Mouse (Mus musculus) gastrocnemius, postnatal 25 days (tissue): ENCODE measurements around the gene Reps2. TPM values are rescaled to one million over a fixed set of nuclear protein-coding genes. Genes with fewer than 3 reads are reported as not detected.

Experiments used
- DNase-seq: peaks from one replicate; pipeline ENCODE4 v3.0.0; 2022
- long read RNA-seq, 2 experiments: library from polyadenylated mRNA; stranded (forward); transcript quantifications; one replicate each; pipeline ENCODE4 v2.0.0; 2021
- total RNA-seq, 2 experiments: library from RNA; stranded (reverse); gene quantifications; 1 replicate in 1 of 2; 2 replicates in 1 of 2; pipeline ENCODE4 v1.2.3; 2021

The Reps2 gene
- 1 to 10 TPM; 1.4 to 2.4 TPM for total RNA-seq
- long read RNA-seq, experiment 1, partial matches to known transcripts, result 2 of 4 reads
- long read RNA-seq, experiment 1, other reads (novel, unspliced or antisense), result 2 of 4 reads
- long read RNA-seq, experiment 2, partial matches to known transcripts, result 0 of 3 reads
- long read RNA-seq, experiment 2, other reads (novel, unspliced or antisense), result 3 of 3 reads

DNA sequence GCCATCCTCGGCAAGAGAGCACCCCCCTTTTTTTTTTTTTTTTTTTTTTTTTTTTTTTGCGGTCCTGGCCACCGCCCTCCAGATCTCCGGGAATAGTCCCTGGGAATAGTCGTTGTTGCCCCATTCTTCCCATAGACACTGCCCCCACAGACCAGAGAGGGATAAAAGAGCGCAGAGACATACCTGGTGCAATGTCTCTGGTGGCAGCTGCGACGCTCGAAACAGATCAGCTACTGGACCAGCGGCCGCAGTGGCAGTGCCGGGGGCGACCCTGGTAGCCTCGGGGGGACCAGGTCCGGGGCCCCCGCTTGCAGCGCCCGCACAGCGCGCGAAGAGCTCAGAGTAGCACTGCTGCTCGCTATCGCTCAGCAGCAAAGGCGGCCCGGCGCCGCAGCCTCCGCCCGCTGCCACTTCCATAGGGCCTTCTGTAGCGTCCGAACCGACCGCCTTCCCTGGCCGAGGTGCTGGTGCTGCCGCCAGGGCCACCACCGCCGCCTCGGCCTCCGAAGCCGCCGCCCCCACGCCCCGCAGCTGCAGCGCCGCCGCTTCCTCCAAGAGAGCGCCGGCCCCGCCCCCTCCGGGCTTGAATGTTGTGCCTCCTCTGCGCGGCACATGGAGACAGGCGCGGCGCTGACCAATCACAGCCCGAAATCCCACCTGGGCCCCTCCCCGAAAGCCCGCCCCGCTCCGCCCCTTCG, at the start of gene Reps2:
Gene Reps2 (minus strand): TSS at position 559 of the 698 bp plus-strand sequence.
- peak; percentile 73 for DNase-seq

DNA sequence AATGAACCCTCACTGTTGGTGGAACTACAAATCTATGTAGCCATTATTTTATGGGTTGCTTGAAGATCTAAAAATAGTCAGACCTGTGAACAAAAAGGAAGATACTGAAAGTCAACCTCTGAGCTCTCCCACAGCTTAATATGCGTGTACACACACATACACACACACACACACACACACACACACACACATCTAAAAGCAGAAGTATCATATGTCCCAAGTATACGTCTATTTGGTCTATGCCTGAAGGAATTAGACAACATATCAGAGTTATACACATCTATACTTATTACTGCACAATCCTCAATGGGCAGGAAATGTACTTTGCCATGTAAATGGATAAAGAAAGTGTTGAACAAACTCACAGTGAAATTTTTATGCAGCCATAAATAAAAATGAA, 47.8 kb upstream of the Reps2 start:
- DNase-seq, result no peak

DNA sequence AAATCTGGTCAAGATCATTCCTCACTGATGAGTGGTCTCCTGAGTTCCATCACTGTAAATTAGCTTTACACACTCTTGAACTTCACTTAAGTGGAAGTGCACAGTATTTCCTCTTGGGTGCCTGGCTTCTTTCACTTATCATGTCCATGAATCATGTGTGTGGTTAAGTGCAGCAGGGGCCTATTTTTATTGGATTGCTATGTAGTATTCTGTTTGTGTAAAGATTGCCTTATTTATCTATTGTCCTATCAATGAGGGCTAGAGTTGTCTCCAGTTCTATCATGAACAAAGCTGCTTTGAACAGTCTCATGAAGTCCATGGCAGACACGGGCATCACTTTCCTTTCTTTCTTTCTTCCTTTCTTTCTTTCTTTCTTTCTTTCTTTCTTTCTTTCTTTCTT, 41.9 kb upstream of the Reps2 start:
- no peak for DNase-seq

DNA sequence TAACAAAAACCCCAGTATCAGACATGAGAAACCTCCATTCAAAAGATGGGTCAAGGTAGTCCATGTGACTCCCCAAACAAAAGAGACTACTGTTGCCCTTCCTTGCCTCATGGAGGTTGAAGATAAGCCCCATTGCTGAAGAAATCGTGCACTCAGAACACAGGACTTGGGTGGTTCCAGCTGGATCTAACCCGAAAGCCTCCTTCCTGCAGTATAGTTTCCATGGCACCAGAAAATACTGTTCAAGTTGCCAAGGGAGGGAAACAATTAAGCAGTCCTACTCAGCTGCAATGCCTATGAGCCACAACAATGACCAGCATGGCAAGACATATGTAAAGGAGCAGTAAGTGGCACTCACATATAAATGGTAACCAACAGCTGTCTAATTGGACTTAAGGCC, 36.1 kb upstream of the Reps2 start:
- no peak for DNase-seq

DNA sequence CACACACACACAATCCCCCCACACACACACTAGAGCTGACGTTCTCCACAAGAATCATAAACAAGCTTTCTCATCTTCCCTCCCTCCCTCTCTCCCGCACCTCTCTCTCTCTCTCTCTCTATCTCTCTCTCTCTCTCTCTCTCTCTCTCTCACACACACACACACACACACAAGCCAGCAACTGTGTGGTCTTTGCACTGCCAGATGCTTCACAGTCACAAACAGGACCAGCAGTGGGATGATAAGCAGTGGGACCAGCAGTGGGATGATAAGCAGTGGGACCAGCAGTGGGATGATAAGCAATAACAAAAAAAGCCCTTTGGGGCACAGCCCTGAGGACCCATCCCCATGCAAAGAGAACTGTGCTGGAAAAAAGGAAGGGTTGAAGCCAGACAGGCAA, 35.4 kb upstream of the Reps2 start:
- no peak for DNase-seq

DNA sequence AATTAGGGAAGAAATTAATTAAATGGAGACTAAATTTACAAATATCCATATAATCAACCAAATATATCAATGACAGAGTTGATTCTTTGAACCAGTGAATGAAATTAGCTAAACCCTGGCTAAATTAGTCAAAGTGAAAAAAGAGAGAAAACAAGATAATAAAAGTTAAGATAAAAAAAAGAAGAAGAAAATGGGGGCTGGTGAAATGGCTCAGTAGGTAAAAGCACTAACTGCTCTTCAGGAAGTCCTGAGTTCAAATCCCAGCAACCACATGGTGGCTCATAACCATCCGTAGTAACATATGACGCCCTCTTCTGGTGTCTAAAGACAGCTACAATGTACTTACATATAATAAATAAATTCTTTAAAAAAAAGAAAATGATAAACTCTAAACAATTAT, 22.7 kb upstream of the Reps2 start:
- no peak for DNase-seq

DNA sequence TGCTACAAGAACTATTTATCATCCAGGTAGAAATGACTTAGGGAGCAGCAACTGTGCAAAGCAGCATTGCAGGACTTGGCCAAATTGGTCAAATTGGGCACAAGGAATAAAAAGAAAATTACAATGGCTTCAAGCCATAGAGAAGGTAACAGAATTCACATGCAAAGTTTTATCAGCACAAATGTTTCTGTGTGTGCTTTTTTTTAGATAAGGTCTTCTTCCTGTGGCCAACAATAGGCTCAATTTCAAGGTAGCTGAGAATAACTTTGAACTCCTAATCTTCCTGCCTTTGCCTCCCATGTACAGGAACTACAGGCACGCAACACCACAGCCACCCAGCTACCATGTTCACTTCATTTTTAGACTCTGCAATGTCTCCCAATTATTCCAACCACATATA, 16.7 kb upstream of the Reps2 start:
- DNase-seq, result no peak

DNA sequence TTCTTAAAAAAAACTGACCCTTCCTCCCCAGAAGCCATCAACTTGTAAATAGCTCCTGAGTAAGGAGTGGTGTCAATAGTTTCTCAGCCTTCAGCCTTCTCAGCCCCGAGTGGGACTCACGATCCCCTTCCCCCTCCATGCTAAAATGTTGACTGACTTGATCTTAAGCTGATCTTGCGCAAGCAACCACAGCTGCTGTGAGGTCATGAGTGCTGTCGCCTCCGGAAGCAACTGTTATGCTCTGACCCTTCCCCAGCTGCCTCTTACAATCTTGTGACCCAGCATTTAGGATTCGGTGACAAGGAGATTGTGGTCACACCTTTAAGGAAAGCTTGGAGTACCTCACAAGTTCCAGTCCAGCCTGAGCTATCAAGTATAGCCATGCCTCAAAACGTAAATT, 10.1 kb upstream of the Reps2 start:
- DNase-seq, result no peak

DNA sequence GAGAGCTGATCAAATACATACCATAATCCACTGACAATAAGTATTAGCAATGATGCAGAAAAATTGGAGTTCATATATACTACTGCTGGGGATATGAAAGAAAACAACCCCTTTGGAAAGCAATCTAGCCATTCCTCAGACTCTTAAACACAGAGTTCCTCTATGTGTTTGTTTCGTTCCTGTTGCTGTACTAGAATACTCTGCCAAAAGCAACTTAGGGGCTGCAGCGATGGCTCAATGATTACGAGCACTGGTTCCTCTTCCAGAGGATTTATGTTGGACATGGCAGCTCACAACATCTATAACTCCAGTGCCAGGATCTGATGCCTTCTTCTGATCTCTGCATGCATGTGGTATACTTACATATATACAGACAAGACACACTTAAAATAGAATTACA, 9.0 kb upstream of the Reps2 start:
- DNase-seq, result no peak

DNA sequence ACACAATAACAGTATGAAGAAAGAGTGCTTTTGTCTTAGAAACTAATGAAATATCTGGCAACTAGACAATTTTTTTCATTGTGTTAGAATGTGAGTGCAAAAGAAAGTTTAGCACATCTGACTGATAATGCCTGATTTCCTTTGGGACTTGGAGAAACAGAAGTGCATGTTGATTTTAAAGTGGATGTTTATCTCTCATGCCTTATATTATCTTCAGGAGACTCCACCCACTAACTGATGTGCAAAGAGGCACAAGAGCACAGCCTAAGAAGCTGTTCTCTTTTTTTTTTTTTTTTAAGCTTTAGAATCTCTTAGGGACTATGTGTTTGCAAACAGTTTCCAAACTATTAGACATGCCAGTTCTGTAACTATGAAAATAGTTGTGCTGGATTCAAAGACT, 7.7 kb upstream of the Reps2 start:
- no peak for DNase-seq

DNA sequence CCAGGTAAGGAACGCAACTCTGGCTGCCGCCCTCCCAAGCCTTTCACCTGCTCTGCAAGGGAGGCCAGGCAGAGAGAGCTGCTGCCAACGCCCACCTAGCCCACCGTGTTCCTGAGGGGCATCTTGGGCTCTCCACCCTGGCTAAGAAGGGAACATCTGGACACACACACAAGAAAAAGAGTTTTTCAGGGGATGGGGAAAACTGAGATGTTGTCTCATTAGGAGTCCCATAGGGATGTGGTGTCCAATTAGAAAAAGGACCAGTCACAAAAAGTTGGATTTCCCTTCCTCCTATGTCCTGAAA, 292 bp upstream of the Reps2 start:
- DNase-seq, result no peak

DNA sequence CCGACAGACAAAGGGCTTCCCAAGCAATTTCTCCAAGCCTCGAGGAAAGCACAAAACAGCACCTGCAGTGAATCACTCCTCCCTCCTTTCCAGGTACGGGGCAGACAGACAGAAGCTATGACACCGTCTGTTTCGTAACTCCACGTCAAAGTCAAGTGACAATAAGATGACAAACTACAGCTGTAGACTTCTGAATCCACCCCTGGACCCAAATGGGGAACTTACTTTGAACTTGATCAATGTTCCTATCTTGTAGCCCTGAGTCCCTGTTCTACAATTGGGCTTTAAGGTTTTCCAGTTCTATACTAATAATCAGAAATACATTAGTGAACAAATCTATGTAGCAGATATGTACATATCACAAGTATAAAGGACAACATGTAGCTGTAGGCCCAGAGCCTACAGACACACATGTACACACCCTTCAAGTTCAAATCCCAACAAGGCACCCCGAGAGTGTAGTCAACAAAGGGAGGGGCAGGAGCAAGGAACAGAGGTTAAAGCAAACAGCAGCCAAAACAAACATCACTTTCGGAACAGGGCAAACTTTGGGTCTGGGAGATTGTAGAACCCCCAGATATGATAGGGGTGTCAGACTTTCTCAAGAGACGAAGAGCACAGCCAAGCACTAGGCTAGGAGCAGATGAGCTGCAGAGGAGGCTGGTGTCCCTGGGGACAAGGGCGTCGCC, 903 bp downstream of the Reps2 start:
- DNase-seq, result no peak

DNA sequence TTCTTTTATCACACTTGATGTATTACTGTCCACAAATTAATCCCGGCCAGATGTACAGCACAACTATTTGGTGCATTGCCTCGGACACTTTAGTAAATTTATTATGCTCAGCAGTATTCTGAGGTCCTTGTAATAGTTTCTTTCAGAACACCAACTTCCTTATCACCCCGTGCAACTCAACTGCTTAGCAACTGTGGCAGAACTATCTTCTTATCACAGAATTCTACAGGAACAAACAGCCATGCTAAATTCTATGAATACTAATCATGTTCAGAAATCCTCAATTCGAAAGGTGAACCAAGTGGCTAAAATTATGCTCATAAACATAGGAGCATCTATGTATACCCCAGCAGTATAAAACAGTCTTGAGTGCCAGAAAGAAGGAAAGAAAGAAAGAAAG, 1.7 kb downstream of the Reps2 start:
- DNase-seq, result no peak

DNA sequence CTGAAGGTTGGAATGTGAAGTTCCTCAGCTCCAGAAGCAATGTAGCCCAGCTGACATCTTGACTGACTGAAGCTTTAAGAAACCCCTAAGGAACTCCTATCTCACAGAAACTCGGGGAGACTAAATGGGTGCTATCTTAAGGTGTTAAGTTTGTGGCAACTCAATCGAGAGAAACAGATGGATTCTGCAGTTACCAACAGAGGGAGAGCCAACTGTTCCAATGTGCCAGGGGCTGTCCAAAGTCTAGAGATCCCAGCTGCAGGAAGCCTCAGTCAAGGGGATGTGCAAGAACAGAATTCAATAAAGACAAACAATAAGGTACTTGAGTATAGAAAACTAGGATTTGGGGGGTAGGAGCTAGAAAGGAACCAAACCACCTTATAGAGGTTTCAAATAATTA, 8.3 kb downstream of the Reps2 start:
- DNase-seq, result no peak

DNA sequence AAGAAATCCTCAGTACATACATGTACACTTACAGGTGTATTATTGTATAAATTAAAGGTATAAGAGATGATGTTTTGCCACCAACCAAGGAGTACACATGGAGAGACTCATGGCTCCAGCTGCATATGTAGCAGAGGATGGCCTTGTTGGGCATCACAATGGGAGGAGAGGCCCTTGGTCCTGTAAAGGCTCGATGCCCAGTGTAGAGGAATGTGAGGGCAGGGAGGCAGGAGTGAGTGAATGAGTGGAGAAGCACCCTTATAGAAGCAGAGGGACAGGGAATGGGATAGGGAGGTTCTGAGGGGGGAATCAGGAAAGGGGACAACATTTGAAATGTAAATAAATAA, 21.4 kb downstream of the Reps2 start:
- no peak for DNase-seq

DNA sequence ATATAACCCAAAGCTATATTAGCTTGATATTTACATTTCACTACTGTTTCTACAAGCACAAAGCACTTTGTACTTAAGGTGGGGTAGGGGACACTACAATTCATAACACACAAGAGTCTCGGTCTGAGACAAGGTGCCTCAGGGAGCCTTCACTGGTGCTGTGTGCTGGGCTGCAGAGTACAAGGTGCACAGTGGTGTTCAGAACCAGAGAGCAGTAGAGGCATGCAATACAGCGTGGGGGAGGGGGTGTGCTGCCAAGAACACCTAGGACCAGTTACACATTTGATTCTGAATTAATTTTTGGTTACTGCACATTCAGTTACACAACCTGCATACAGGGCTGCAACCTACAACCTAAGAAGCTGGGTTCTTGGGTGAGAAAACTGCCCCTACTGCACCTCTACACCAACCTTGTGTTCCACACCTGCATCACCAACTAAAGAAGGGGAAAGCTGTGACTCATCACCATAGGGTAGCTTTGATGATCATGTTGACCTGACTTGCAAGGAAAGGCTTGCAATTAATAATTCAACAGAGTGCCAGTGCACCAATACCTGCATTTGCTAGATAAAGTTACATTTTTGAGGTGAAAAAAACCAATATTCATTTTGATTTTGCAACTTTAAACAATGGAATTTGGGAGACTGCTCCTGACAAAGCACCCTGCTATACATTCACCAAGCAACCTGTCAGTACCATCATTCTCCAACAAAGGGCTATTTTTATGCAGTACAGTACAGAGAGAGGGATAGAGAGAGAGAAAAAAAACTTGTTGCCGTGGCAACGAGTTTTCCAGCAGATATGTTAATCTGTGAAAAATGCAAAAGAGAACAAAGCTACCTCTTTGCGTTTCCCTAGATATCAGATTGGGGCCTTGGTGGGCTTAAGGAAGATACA, 22.0 kb downstream of the Reps2 start:
- no peak for DNase-seq

DNA sequence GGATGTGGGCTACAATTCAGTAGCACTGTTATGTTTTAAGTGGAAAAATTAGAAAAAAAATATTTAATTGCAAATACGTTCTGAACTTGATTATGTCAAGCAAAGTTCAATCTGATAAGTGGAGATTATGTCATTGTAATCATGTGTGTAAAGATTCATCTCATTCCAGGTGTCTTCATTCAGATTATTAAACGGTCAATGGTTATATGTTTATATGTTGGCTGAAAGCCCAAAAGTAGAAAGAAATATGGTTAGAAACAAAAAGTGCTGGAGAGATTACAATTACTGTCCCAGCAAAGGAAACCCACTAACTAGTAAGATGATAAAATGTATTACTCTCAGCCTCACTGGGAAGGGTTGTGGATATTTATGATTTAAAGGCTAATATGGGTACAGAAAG, 23.7 kb downstream of the Reps2 start:
- DNase-seq, result no peak

DNA sequence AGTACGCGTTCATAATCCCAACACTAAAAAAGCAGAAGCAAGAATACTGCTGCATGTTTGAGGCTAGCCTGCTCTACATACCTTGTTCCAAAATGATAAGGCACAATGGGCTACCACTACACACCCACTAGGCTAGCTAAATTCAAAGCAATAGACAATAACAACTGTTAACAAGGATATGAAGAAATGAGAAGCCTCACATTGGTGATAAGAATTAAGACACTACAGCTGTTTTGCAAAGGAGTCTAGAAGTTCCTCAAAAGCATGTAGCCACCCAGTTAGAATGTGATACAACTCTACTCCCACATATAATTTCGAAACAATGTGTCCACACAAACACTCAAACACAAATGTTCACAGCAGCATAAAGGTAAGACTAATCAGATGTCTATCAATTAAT, 24.9 kb downstream of the Reps2 start:
- DNase-seq, result no peak

DNA sequence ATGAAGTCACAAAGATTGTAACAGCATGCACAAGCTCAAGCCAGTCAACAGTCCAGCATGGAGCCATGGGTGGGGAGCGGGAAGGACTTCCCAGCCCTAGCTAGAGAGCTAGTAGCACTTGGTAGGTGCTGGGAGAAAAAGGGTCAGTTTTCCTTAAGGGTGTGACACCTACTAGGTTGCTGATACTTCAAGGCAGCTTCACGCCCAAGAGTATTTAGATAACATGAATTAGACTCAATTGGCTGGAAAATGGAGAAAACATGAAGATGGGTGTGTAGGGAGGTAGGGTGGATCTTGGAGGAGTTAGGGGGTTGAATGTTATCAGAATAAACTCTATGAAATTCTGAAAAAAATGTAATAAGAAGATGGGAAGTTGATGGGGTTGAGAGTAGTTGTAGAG, 37.3 kb downstream of the Reps2 start:
- DNase-seq, result no peak

DNA sequence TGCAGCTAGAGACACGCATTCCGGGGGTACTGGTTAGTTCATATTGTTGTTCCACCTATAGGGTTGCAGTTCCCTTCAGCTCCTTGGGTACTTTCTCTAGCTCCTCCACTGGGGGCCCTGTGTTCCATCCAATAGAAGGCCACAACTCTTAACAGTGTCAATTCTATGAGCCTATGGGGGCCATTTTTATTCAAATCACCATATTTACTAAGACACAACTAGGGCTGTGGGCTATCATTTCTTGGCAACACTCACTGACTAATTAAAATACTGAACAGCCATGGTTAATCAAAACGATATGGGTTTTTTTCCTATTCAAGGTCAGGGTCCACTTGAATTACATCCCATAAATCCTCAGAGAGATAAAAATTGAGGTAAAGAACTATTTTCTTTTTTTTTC, 43.8 kb downstream of the Reps2 start:
- DNase-seq, result no peak

DNA sequence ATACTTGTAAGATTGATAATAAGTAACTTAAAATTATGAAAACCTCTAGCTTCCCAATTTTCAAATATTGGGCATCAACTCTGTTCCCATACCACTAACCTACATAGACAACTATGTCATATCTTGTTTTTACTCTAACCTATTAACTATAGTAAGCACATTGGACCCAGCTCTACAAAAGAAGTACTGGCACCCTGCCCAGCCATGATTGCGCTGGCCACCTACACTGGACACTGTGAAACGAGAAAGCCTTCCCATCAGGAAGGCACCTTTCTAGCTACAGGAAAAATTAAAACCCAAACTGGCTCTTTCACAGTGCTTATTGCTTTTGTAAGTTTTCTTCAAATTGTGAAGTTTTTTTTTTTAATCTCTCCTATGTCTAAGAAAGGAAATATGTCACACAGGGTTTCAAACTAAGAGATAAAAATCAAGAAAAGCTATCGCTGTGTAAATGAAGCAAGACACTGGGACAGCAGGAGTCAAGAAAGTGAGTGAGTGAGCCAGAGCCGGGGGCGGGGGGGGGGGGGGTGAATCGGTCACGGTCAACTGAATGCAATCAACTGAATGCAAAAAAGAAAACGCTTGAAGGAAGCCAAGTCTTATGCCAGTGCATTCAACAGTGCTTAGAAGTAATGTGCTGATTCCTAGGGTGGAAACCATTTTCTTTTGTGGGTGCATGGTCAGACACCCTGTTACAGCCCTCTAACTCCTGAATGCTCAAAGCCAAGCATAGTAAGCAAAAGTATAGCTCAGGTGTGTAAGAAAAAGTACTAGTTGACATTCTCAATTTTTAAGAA, 52.2 kb downstream of the Reps2 start:
- DNase-seq, result no peak

DNA sequence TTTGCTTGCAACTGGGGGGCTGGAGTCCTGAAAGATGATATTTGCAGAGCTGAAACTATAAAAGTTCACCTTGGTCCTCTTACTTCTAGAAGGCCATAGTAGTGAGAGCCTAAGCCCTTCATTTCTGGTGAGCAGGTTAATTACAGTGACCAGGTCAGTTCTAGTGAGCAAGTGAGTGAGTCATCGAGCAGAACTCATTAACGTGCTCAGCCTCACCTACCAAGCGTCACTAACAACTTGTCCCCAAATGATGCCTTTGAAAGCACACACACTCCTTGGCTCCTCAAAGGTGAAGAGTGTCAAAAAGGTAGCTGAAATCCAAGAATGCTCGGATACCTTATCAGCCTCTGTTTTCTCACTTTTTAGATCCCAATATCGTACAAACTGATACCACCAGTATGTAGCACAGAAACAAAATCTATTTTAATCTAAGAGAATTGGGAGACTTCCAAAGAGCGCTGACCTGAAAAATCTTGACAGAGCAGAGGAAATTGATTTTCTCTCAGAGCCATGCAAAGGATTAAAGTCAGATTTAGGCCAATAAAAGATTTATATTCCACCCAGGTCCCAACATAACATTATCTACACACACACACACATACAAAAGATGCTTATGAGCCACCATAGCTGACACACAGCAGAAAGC, 53.2 kb downstream of the Reps2 start:
- no peak for DNase-seq
